Comparison of ENCODE assay signal across 9 mouse cellular contexts in the genomic region with DNA sequence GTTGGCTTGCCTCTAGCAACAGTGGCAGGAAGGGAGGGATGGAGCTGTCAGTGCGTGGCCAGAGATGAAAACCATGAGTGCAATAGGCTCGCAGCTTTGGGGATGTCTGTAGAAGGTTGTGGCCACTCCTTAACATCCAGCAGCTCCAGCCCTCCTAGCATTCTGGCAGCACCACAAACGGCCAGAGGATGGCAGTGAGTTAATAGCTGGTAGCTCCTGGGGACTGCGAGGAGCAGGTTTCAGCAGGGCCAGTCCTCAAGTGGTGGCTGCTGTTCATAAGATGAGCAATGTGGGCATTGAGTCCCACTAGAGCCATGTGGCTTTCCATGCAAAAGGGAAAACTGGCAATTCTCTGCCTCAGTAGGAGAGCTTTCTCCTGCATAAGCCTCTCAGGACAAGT. TPM values are rescaled to one million over a fixed set of nuclear protein-coding genes. Genes with fewer than 3 reads are reported as not detected.
A peak's percentile ranks its signal among the peaks of the same experiment; 100 is the strongest.
DNase-seq lines count a peak whose midpoint lies in the region; ATAC-seq lines count a peak whose summit lies in the region.
"Had no signal": no experiment of that assay in that cellular context is flagged by ENCODE, and none has a peak within 500 bp of the region (broad histone marks: within the 10 kb centered on the region; RNA-seq: fewer than 3 reads in every experiment).

No protein-coding gene starts in this region.

- ATAC-seq in common myeloid progenitor, adult 5-6 weeks (replicated peaks; ENCODE audit: low read depth, poor library complexity, severe bottlenecking): peak; percentile 43; the same call in 1 of the 2 replicates

- peak; percentile 51 for DNase-seq in adrenal gland, postnatal 14 days
- DNase-seq in adrenal gland, adult 18-20 months (ENCODE audit: low spot score in 2 of 2): no peak
- DNase-seq in layer of hippocampus, adult 9-11 months: peak; percentile 17
- DNase-seq in layer of hippocampus, postnatal 36 days: no peak
- peak; percentile 70 for DNase-seq in heart, postnatal 4 days
- DNase-seq in yolk sac, embryonic 10.5 days (ENCODE audit: low spot score): no peak
- DNase-seq in kidney, adult 9 months: no peak

RNA-seq across cellular contexts. Expression of a gene that starts 24.6 kb away (rescaled TPM):
- 0.15 and 0.26 TPM in 2 replicates for total RNA-seq in adrenal gland, postnatal 14 days (2021)
- total RNA-seq in adrenal gland, adult 18-20 months (2021): under 1 TPM in 1 of 2 experiments, not detected in 1; 0.16 TPM
- total RNA-seq in layer of hippocampus, postnatal 36 days (2021): not detected
- not detected in 2 replicates for total RNA-seq in common myeloid progenitor, adult 5-6 weeks (2017)
- 1 to 10 TPM; 1.6 to 2.5 TPM for total RNA-seq in heart, postnatal 4 days (2021)
- total RNA-seq: layer of hippocampus, adult 18-20 months had no signal

Comparison
In these comparisons a context has a peak if more than half of its experiments do, and no peak if none do; other contexts are left out.
1. DNase-seq: peak in adrenal gland, postnatal 14 days (single experiment), layer of hippocampus, adult 9-11 months (single experiment) and heart, postnatal 4 days (single experiment); none in adrenal gland, adult 18-20 months (0 of 2), layer of hippocampus, postnatal 36 days (0 of 2), yolk sac, embryonic 10.5 days (single experiment) and kidney, adult 9 months (single experiment).